Mouse (Mus musculus) spleen, postnatal 10 days (tissue): ENCODE results near the gene Zfhx2.
"Not testable (repeated sequence)": the region's sequence is repeated elsewhere in the genome, so short reads cannot be mapped to it uniquely, and the experiment has no call there.

Experiments used
- DNase-seq, 2 experiments: peaks; one replicate each; pipeline ENCODE4 v3.0.0; 2021 to 2022; ENCODE audit warnings: low spot score in 2 of 2

Zfhx2 gene

GRCm38 (mm10) chr14:55047971-55048531, 44.1 kb downstream of the Zfhx2 start:
- DNase-seq: no peak

GRCm38 (mm10) chr14:55043694-55044093, 48.4 kb downstream of the Zfhx2 start:
- DNase-seq: not testable (repeated sequence)

GRCm38 (mm10) chr14:55032695-55033225, 59.4 kb downstream of the Zfhx2 start:
- DNase-seq: no peak

- DNase-seq: peak in 1 of 2 experiments; percentile 44
Observed at GRCm38 (mm10) chr14:55029034-55029698, 63.0 kb downstream of the Zfhx2 start.

- DNase-seq: no peak
Observed at GRCm38 (mm10) chr14:55028333-55028835, 63.7 kb downstream of the Zfhx2 start.

- no peak for DNase-seq
Observed at GRCm38 (mm10) chr14:55027653-55028052, 64.5 kb downstream of the Zfhx2 start.

- no peak for DNase-seq
Observed at GRCm38 (mm10) chr14:55027251-55027650, 64.9 kb downstream of the Zfhx2 start.

GRCm38 (mm10) chr14:55025527-55025926, 66.6 kb downstream of the Zfhx2 start:
- DNase-seq: no peak

GRCm38 (mm10) chr14:55024236-55024635, 67.9 kb downstream of the Zfhx2 start:
- DNase-seq: peak in 1 of 2 experiments; percentile 72

GRCm38 (mm10) chr14:55023011-55023410, 69.1 kb downstream of the Zfhx2 start:
- DNase-seq: no peak

- no peak for DNase-seq
Observed at GRCm38 (mm10) chr14:55020394-55020793, 71.7 kb downstream of the Zfhx2 start.

GRCm38 (mm10) chr14:55016876-55017275, 75.2 kb downstream of the Zfhx2 start:
- DNase-seq: no peak

- no peak for DNase-seq
Observed at GRCm38 (mm10) chr14:55015767-55016111, 76.4 kb downstream of the Zfhx2 start.

GRCm38 (mm10) chr14:55014991-55015766, 76.9 kb downstream of the Zfhx2 start, which contains the start of gene Ngdn:
TSS of gene Ngdn (plus strand) at chr14:55015454.
- peak; percentile 97 for DNase-seq

- DNase-seq: no peak
Observed at GRCm38 (mm10) chr14:55014591-55014990, 77.5 kb downstream of the Zfhx2 start.

GRCm38 (mm10) chr14:55011116-55011515, 81.0 kb downstream of the Zfhx2 start:
- peak in 1 of 2 experiments; percentile 28 for DNase-seq
